Mouse (Mus musculus) large intestine, adult 2 months (tissue): Measurements from ENCODE around the gene Ptbp1. TPM values are rescaled to one million over a fixed set of nuclear protein-coding genes. Genes with fewer than 3 reads are reported as not detected.

Experiments
- DNase-seq: peaks from one replicate; pipeline ENCODE4 v3.0.0-alpha.2; 2012; ENCODE audit warnings: low read depth, low spot score
- WGBS: fragments of 180-500 bp; shearing (Covaris S2); methylation state at CpG from one replicate; pipeline ENCODE4 v1.1.7; 2018; 5-methylcytosine and 5-hydroxymethylcytosine counted together
- polyA plus RNA-seq: library from polyadenylated mRNA; depleted of rRNA; stranded (reverse); fragments of >200 nt; gene quantifications from 2 replicates; pipeline ENCODE4 v1.2.3, GENCODE M21; 2012

The Ptbp1 gene
- polyA plus RNA-seq, 1 experiment, result 255 TPM

GRCm38 (mm10) chr10:79856704-79857451 lies 2.7 kb downstream of the Ptbp1 start:
- DNase-seq, result no peak
- 3% methylated on average over 7 of the region's 7 CpGs for WGBS

DNA sequence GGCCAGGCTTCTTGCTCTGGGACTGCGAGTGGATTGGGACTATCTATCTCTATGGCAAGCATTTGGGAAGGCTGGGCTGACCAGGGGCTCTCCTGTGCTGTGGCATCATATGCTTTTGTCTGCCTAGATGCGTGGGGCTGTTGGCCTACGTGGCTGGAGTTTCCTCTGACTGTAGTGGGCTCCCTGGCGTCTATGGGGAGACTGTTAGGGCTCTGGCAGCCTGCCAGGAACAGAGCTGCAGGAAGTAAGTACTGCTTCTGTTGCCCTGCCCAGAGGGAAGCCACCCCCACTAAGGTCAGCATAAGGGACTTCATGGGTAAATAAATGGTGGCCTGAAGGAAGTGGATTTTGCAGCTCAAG lies 3.2 kb downstream of the Ptbp1 start:
- no peak for DNase-seq
- WGBS, result 0% methylated on average over 4 of the region's 4 CpGs

DNA sequence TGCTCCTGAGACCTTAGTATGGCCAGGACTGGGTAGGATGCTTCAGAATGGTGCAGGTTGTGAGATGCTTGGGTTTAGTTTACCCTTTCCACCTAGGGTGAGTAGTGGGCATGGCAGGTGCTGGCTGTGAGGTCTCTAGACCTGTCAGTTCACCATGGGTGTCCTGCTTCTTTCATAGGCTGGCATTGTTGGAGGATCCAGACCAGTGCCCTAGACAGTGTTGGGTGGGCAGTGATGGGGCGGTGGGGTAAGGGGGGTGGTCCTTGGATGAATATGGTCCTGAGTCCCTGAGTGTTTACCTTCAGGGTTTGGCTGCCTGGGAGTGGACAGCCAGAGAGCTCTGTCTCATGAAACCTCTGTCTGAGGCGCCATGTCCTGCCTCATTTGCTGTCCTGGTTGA lies 3.7 kb downstream of the Ptbp1 start:
- WGBS, result 40% methylated on average over 2 of the region's 2 CpGs

DNA sequence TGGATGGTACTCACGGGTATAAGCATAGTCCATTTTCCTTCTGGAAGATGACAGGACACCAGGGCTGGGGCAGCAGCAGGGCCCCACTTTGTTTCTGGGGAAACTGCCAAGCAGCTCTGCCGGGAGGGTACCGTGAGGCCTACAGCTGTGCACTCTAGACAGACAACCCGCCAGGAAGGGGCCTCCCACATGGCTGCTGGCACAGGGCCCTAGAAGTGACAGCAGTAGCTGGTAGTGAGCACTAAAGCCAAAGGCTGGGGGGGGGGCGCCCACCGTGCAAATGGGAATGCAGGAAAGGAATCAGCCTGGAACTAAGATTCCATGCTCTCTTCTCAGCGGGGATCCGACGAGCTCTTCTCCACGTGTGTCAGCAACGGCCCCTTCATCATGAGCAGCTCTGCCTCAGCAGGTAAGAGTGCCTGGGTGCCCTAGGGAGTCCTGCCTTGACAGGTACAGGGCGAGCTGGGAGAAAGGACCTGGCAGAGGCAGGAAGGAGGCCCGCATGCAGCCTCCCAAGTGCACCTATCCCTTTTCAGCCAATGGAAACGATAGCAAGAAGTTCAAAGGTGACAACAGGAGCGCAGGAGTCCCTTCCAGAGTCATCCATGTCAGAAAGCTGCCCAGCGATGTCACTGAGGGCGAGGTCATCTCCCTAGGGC lies 4.3 kb downstream of the Ptbp1 start:
- DNase-seq, result no peak
- 20% methylated on average over 17 of the region's 17 CpGs for WGBS

More for the DNA sequence above, 3.7 kb downstream of the Ptbp1 start:
- no peak for DNase-seq

GRCm38 (mm10) chr10:79859116-79859515 lies 4.9 kb downstream of the Ptbp1 start:
- 56% methylated on average over 11 of the region's 11 CpGs for WGBS
- DNase-seq, result no peak

DNA sequence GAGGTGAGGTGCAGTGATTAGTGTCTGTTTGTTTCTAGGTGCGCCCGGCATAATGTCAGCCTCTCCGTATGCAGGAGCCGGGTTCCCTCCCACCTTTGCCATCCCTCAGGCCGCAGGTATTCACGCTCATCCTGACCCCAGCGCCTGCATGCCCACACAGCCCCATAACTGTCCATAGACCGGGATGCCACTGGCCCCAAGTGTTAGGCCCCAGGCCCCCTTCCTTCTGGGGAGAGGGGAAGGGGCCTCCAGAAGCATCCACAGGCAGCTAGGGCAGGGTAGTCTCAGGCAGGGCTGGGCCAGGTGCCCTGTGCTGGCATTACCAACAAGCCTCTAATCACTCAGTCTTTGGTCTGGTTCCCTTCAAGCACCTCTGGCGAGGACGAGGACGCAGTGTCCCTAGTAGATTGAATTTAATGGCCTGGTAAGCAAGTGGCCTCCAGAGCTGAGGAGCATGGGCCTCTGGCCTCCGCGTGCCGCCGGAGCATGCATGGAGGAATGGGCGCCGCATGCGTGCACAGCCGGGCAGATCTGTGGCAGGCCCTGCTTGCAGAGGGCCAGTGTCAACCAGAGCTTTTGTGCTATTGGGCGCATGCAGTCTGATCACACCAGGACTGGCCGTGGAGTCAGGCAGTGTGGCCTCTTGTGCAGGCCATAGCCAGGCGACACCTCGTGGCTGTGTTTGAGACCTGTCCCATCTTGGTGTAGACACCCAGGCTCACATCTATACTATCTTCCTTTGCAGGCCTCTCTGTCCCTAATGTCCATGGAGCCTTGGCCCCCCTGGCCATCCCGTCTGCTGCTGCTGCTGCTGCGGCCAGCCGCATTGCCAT lies 6.1 kb downstream of the Ptbp1 start:
- 83% methylated on average over 26 of the region's 26 CpGs for WGBS
- DNase-seq, result no peak

DNA sequence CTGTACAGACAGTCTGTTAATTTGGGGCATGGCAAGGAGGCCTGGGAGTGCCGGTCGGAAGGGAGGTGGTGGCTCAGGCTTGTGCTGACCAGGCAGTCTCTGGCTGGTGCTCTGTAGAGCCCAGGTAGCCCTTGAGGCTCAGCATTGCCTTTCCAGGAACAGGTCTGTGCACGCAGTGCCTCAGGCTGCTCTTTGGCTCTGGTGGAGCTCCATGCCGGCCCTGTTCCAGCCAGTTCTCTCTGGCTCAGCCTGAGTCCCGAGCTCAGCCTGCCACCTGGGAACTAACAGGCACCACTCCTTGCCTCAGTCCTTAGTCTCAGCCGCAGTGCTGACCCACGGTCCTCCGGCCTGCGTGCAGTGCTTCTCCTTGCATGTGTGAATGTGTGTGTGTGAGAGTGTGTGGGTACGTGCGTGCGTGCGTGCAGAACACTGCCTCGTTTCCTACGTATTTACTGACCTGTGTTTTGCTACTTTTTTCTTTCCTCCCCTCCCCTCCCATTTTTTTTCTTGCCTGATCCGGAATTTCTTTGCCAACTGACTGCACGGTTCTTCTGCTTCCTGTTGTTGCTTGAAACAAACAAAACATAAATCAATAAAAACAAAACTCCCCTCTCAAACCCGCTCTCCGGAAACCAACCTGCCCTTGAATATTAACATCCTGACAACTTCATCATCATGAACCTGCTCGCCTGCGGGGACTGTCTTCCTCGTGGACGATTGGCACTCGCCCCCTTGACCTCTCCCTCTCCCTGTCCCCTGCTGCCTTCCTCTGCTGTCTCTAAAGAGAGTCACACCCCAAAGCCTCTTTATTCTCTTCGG lies 7.2 kb downstream of the Ptbp1 start:
- no peak for DNase-seq
- 37% methylated on average over 25 of the region's 25 CpGs for WGBS

GRCm38 (mm10) chr10:79862049-79862788 lies 8.0 kb downstream of the Ptbp1 start:
- 59% methylated on average over 23 of the region's 23 CpGs for WGBS
- DNase-seq, result no peak

DNA sequence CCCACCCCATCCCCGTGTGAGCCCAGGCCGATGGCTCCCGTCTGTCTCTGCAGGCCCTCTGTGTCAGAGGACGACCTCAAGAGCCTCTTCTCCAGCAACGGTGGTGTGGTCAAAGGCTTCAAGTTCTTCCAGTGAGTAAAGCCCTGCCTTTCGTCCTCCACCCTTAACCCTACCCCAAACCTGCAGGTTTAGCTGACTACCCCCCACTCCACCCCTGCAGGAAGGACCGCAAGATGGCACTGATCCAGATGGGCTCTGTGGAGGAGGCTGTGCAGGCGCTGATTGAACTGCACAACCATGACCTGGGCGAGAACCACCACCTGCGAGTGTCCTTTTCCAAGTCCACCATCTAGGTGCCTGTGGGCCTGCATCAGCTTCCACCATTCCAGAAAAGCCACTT lies 8.7 kb downstream of the Ptbp1 start:
- no peak for DNase-seq
- 60% methylated on average over 10 of the region's 10 CpGs for WGBS

- no peak for DNase-seq
- WGBS, result 47% methylated on average over 10 of the region's 10 CpGs
These were observed 10.3 kb downstream of the Ptbp1 start for GRCm38 (mm10) chr10:79864351-79865188.

DNA sequence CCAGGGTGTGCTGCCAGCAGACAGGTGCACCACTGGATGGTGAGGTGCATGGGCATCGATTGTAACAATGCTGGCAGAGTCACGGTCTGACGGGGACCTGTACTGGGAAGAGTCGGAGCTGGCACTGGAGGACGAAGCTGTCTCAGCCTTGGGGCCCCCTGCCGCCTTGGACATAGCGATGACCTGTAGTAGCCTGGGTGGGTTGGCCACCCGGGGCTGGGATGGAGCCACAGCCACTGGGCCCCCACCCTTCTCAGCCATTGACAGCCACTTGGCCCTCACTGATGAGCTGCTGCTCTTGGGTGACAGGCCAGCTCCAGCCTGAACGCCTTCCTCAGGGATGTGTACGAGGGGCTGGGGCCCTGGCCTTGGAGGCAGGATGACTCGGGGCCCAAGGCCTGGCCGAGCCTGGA lies 11.0 kb downstream of the Ptbp1 start:
- no peak for DNase-seq
- WGBS, result 40% methylated on average over 12 of the region's 12 CpGs

DNA sequence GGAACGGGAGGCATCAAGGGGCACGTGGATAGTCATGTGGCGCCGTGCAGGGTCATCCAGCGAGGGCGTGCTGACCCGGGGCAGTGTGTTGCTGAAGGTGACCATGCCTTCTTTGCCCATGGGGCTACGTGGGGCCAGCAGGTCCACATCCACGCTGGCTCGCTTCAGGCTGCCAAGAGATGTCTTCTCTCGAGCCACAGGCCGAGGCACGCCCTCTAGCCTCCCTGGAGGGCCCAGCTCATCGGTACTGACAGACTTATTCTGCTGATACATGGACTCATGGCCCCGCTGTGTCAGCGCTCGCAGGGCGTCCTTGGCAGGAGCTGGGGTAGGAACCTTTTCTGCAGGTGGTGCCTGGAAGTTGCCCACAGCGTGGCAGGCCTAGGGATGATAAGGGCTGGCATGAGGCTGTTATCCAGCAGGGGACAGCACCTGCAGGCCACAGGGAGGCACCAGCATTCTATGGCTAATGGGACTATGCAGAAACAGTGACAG lies 11.6 kb downstream of the Ptbp1 start:
- no peak for DNase-seq
- WGBS, result 46% methylated on average over 19 of the region's 19 CpGs

GRCm38 (mm10) chr10:79866601-79867000 lies 12.4 kb downstream of the Ptbp1 start:
- DNase-seq, result no peak
- 76% methylated on average over 11 of the region's 11 CpGs for WGBS

GRCm38 (mm10) chr10:79871845-79872244 lies 17.6 kb downstream of the Ptbp1 start:
- no peak for DNase-seq
- 60% methylated on average over 8 of the region's 8 CpGs for WGBS

DNA sequence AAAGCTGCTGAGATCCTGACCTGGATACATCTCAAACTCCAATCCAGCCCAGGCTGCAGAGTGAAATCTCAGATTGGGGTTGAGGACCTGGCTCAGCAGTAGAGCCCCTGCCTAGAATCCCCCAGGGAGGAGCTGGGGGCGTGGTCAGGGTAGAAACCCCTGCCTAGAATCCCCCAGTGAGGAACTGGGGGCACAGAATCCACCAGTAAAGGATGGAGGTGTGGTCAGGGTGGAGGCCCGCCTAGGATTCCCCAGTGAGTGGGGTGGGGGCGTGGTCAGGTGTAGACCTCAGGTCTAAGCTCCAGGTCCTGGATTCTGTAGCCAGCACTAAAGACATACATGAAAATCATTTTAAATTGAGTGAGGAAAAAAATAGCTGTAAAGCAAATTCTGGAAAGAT lies 18.6 kb downstream of the Ptbp1 start:
- no peak for DNase-seq
- WGBS, result 43% methylated on average over 3 of the region's 3 CpGs

GRCm38 (mm10) chr10:79873313-79873712 lies 19.1 kb downstream of the Ptbp1 start:
- WGBS, result 23% methylated on average over 6 of the region's 6 CpGs
- DNase-seq, result no peak

- DNase-seq, result no peak
- 4% methylated on average over 26 of the region's 26 CpGs for WGBS
These were observed 19.6 kb downstream of the Ptbp1 start for GRCm38 (mm10) chr10:79873715-79874289.
